In the genomic region with DNA sequence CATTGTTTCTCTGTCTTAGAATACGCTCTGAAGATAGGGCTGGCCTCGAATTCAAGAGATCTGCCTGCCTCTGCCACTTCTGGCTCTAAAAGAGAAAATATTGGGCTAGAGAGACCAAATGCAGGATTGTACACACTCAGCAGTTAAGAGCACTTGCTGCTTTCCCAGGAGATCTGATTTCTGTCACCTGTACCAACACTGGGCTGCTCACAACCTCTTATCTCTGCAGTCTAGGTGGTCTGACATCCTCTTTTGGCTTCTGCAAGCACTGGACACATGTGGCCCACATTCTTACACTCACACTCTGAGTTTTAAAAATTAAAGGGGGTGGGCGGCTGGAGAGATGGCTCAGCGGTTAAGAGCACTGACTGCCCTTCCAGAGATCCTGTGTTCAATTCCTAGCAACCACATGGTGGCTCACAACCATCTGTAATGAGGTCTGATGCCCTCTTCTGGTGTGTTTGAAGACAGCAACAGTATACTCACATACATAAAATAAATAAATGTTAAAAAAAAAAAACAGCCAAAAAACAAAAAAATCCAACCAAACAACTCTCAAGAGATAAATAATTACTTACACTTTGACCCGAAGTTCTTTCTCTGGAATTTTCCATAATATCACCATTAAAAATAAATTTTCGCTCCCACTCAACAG, we compare ENCODE assay signal across 8 mouse cellular contexts. TPM values are rescaled to one million over a fixed set of nuclear protein-coding genes. Genes with fewer than 3 reads are reported as not detected.
DNase-seq lines count a peak whose midpoint lies in the region; ATAC-seq and TF ChIP-seq lines count a peak whose summit lies in the region.

No protein-coding gene starts in this region.

- H3K27ac ChIP-seq in cerebellum, adult 2 months (ENCODE audit: insufficient read depth, low read length), result no peak overlapping the region
- H3K27ac ChIP-seq in spleen, adult 2 months (ENCODE audit: insufficient read depth, low read length), result no peak overlapping the region
- H3K27ac ChIP-seq in liver, embryonic 12.5 days, result 0 out of 2 replicates have a peak overlapping the region, but pooled peaks have one; percentile 0

- no peak for ATAC-seq in liver, embryonic 12.5 days

- no peaks in the 10 kb centered on the region for H3K9me3 ChIP-seq in liver, embryonic 12.5 days (replicated peaks)

- peak overlapping the region; percentile 84 for H3K9ac ChIP-seq in liver, embryonic 12.5 days

- peak overlapping the region; percentile 91 for H3K4me2 ChIP-seq in liver, embryonic 12.5 days

- 77% methylated on average over 6 of the region's 6 CpGs for WGBS in cerebellum, adult 2 months
- WGBS in spleen, adult 2 months, result 69% methylated on average over 6 of the region's 6 CpGs
- 42% methylated on average over 6 of the region's 6 CpGs for WGBS in liver, embryonic 12.5 days (ENCODE audit: insufficient replicate concordance)

- TF ChIP-seq POLR2A in cerebellum, adult 2 months (IDR thresholded peaks at IDR 0.05; ENCODE audit: borderline replicate concordance, insufficient read depth, low read length), result no peak
- TF ChIP-seq POLR2A in spleen, adult 2 months (IDR thresholded peaks at IDR 0.05; ENCODE audit: low read depth, low read length), result no peak

- peaks cover 3% of the 10 kb centered on the region for H3K4me1 ChIP-seq in cerebellum, adult 2 months (ENCODE audit: control insufficient read depth, insufficient read depth, low read length)
- peaks cover 6% of the 10 kb centered on the region for H3K4me1 ChIP-seq in spleen, adult 2 months (ENCODE audit: control insufficient read depth, insufficient read depth, insufficient read length)
- H3K4me1 ChIP-seq in liver, embryonic 12.5 days, result peaks cover 43% of the 10 kb centered on the region

- peaks cover 18% of the 10 kb centered on the region for H3K36me3 ChIP-seq in spleen, adult 2 months (ENCODE audit: control insufficient read depth, insufficient read depth, low read length)
- H3K36me3 ChIP-seq in liver, embryonic 12.5 days, result peaks cover 64% of the 10 kb centered on the region

- no peak for DNase-seq in cerebellum, adult 2 months
- no peak for DNase-seq in cerebellum, postnatal 25 days
- no peak for DNase-seq in spleen, adult 2 months (ENCODE audit: low read depth in 1 of 2, low spot score in 2 of 2)
- DNase-seq in spleen, postnatal 14 days (ENCODE audit: low spot score in 2 of 2), result no peak
- no peak for DNase-seq in yolk sac, embryonic 10.5 days (ENCODE audit: low spot score)
- no peak for DNase-seq in right cerebral cortex, postnatal 25 days
- DNase-seq in urinary bladder, postnatal 14 days (ENCODE audit: low spot score), result no peak

- H3K27me3 ChIP-seq in cerebellum, adult 2 months (ENCODE audit: control insufficient read depth, insufficient read depth, low read length), result no peaks in the 10 kb centered on the region
- H3K27me3 ChIP-seq in spleen, adult 2 months (ENCODE audit: control insufficient read depth, insufficient read depth, low read length), result no peaks in the 10 kb centered on the region
- no peaks in the 10 kb centered on the region for H3K27me3 ChIP-seq in liver, embryonic 12.5 days (replicated peaks)

- no peak for TF ChIP-seq CTCF in cerebellum, adult 2 months (IDR thresholded peaks at IDR 0.05; ENCODE audit: borderline replicate concordance, insufficient read depth, low read depth, low read length)
- TF ChIP-seq CTCF in spleen, adult 2 months (IDR thresholded peaks at IDR 0.05; ENCODE audit: extremely low read depth, insufficient read depth, insufficient read length, insufficient replicate concordance), result no peak

- H3K4me3 ChIP-seq in cerebellum, adult 2 months (replicated peaks; ENCODE audit: insufficient read depth, low read depth, low read length), result peak overlapping the region; percentile 99
- H3K4me3 ChIP-seq in spleen, adult 2 months (ENCODE audit: extremely low read depth, insufficient read depth, insufficient read length), result peak overlapping the region; percentile 95; the same call in 1 of the 2 replicates
- H3K4me3 ChIP-seq in liver, embryonic 12.5 days, result peak overlapping the region; percentile 77

RNA-seq across cellular contexts. Expression of a gene that starts 1.3 kb away (rescaled TPM):
- polyA plus RNA-seq in cerebellum, adult 2 months (2012; rRNA removed), result 44.9 and 45.2 TPM in 2 replicates
- 2.6 and 4.5 TPM in 2 replicates for polyA plus RNA-seq in spleen, adult 2 months (2012; rRNA removed)
- polyA plus RNA-seq in liver, embryonic 12.5 days (2016; fragmentation: Nextera tagmentation; extraction: Ambion mirVana), result 207 TPM in 2 replicates

RNA-seq across cellular contexts. Expression of a gene that starts 25.7 kb away (rescaled TPM):
- 70.8 and 73.6 TPM in 2 replicates for polyA plus RNA-seq in cerebellum, adult 2 months (2012; rRNA removed)
- polyA plus RNA-seq in spleen, adult 2 months (2012; rRNA removed), result 43.0 and 46.0 TPM in 2 replicates
- 52.5 and 55.0 TPM in 2 replicates for polyA plus RNA-seq in liver, embryonic 12.5 days (2016; fragmentation: Nextera tagmentation; extraction: Ambion mirVana)

RNA-seq across cellular contexts. Expression of a gene that starts 52.3 kb away (rescaled TPM):
- 43.6 and 44.0 TPM in 2 replicates for polyA plus RNA-seq in cerebellum, adult 2 months (2012; rRNA removed)
- 26.2 and 38.3 TPM in 2 replicates for polyA plus RNA-seq in spleen, adult 2 months (2012; rRNA removed)
- 103 TPM in 2 replicates for polyA plus RNA-seq in liver, embryonic 12.5 days (2016; fragmentation: Nextera tagmentation; extraction: Ambion mirVana)
